Mouse (Mus musculus): Measurements from ENCODE around the gene Madd. TPM values are rescaled to one million over a fixed set of nuclear protein-coding genes. Genes with fewer than 3 reads are reported as not detected.
A peak's percentile ranks its signal among the peaks of the same experiment; 100 is the strongest.

Madd gene
- total RNA-seq, 2 experiments from 2014 or later = 197 to 207 TPM

GRCm38 (mm10) chr2:91176234-91176633, 7.4 kb downstream of the Madd start:
- DNase-seq (ENCODE audit: low spot score in 2 of 2) = no peak

GRCm38 (mm10) chr2:91175490-91175889, 8.1 kb downstream of the Madd start:
- DNase-seq (ENCODE audit: low spot score in 2 of 2) = no peak

GRCm38 (mm10) chr2:91169587-91170322, 13.9 kb downstream of the Madd start:
- DNase-seq (ENCODE audit: low spot score in 2 of 2) = no peak

- DNase-seq (ENCODE audit: low spot score in 2 of 2) = no peak
Measured at GRCm38 (mm10) chr2:91167629-91168028, 16.0 kb downstream of the Madd start.

DNA sequence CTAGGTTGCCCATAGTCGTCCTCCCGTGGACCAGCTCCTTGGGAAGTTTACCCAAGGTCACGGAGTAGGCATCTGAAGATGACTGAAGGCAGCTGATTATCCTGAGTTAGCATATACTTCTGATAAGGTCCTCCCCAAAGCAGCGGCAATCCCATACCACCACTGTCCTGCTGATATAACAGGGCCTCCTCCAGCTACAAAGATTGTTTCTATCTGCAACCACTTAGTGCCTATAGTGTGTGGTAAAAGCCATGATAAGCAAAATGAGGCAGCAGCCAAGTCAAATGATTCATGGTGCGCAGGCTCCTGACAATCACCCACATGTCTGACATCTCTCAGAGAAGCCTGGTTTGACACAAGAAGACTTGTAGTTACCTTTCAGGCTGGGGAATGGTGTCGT, 18.6 kb downstream of the Madd start:
- no peak for DNase-seq (ENCODE audit: low spot score in 2 of 2)

DNA sequence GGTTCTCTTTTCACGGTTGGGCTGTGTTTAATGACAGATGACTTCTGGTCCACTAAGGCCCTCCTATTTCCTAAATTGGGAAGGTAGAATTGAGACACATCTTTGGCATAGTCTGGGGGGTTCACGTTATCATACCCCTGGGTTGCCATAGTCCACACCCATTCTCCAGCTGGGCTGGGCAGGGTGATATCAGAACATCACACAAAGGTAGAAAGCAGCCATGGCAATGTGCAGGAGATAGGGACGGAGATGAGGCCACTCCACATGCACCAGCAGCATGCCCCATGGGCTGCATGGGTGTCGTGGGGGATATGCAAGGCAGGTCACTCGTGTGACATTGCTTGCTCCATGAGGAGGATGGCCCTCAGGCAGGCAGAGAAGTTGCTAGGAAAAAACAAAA, 20.1 kb downstream of the Madd start:
- DNase-seq (ENCODE audit: low spot score in 2 of 2) = no peak

DNA sequence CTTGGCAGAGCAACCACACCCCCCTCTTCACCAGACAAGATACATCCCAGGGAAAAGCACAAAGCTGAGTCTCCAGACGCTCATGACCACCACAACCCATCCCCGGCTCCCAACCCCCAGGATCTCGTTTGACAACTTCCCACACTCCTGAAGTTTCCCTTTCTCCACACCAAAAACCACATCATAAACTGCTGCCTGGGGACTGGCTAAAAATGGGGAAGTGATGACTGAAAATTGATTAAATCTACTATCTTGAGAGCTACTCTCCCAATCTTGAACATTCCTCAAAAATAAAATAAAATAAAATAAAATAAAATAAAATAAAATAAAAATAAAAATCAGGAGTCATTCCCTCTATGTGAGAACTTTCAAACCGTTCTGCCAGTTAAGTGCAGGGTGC, 20.7 kb downstream of the Madd start:
- no peak for DNase-seq (ENCODE audit: low spot score in 2 of 2)

- DNase-seq (ENCODE audit: low spot score in 2 of 2) = no peak
Measured at GRCm38 (mm10) chr2:91160591-91160990, 23.0 kb downstream of the Madd start.

GRCm38 (mm10) chr2:91157002-91157752, 26.5 kb downstream of the Madd start:
- DNase-seq (ENCODE audit: low spot score in 2 of 2) = no peak

GRCm38 (mm10) chr2:91154091-91154490, 29.5 kb downstream of the Madd start:
- DNase-seq (ENCODE audit: low spot score in 2 of 2) = no peak

GRCm38 (mm10) chr2:91152885-91153377, 30.7 kb downstream of the Madd start:
- peak in 1 of 2 experiments; percentile 48 for DNase-seq (ENCODE audit: low spot score in 2 of 2)

DNA sequence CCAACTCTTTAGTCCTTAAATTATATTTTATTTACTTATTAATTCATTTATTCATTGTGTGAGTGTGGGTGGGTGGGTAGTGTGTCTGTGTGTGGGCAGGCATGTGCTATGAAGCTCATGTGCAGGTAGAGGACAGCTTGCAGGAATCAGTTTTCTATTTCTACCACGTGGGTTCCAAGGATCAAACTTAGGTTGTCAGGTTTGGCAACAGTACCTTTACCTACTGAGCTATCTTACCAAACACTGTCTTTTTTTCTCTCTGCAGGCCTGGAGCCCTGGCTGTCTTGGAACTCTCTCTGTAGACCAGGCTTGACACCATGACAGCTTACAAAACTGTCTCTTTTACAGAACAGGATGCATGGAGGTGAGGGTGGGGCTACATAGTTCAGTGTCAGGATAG, 32.3 kb downstream of the Madd start:
- no peak for DNase-seq (ENCODE audit: low spot score in 2 of 2)

- DNase-seq (ENCODE audit: low spot score in 2 of 2) = no peak
Measured at GRCm38 (mm10) chr2:91148101-91148500, 35.5 kb downstream of the Madd start.

- no peak for DNase-seq (ENCODE audit: low spot score in 2 of 2)
Measured at GRCm38 (mm10) chr2:91143401-91143800, 40.2 kb downstream of the Madd start.

DNA sequence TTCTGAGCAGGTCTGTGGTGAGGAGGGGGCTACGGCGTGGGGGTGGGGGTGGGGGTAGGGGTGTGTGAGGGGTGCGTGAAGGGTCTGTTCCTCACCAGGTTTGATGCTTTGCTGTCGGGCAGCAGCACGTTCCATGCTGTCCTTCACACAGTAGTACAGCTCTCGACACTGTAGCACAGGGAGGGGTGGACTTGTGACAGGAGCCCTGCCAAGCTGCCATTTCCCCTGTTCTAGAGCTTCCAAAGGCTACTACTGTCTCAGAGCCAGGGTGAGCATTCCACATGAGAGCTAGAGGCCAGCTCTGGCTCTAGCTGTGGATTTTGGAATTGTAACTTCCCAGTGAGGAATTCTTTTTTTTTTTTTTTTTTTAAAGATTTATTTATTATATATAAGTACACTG, 40.7 kb downstream of the Madd start:
- DNase-seq (ENCODE audit: low spot score in 2 of 2) = no peak

DNA sequence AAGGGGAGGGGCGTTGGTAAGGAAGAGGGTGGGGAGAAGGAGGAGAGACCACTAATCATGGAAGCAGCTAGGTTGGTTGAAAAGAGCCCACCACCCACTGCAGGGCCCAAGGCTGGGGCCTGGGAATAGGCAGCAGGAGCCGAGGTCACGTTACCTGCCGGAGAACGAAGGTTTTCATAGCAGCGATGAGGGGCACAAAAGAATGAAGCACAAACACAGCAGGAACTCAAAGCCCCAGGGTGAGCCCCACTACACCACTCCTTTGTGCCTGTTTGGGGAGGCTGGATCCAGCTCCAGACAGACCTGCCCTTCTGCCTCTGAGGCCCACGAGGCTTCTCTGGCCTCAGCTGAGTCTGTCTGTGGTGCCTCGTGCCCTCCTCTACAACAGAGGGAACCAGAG, 43.9 kb downstream of the Madd start:
- DNase-seq (ENCODE audit: low spot score in 2 of 2) = no peak

- no peak for DNase-seq (ENCODE audit: low spot score in 2 of 2)
Measured at GRCm38 (mm10) chr2:91139311-91139710, 44.3 kb downstream of the Madd start.

- DNase-seq (ENCODE audit: low spot score in 2 of 2) = no peak
Measured at GRCm38 (mm10) chr2:91137481-91137880, 46.2 kb downstream of the Madd start.

DNA sequence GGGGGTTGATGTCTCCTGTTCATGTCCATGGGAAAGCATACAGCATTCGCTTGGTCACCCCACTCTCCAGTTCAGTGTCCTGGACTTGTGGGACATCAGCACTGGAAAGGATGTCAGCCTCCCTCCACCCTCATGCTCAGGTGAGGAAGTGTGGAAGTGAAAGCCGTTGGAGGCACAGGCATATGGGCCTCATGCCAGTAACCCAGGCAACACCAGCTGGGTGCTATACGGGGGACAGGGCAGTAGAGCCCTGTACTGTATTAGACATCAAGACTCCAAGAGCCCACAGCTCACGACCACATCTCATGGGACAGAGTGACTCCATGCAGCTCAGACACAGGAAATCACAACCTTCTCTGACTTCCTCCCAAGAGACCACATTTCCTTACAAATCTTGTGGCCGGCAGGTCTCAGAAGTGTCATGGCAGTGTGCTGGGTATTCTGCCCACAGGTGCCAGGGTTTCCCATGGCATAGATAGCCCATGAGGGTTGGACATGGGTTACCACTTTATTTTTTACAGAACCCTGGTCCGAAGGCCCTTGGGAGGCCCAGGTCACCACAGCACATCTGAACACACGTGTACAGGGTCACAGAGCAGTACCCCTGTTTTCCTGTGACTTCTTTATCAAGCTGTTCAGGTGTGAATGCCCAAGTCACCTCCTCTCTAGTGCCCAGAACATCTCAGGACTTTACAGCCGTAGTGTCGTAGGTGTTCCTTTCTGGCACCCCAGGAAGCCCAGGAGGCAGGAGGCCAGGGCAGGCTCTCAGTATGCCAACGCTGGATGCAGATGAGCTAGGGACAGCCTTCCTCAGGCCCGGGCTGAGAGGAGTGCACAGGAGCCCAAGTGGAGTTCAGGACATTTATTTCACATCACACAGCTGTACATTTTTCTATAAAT, 46.9 kb downstream of the Madd start:
- no peak for DNase-seq (ENCODE audit: low spot score in 2 of 2)

DNA sequence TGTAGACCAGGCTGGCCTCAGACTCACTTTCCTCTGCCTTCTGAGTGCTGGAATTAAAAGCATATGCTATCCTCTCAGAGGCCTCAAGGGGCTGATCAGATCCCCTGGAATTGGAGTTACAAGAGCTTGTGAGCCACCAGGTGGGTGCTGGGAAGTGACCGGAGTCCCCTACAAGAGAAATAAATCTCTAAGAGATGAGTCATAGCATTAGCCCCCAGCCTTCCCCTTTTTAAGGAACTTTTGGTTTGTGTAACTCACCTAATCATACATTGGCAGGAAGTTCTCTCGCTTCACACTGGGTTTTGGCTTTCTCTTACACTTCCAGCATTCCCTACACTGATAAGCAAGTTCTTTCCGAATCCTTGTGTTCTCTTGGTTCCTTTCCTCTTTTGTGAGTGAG, 51.6 kb downstream of the Madd start:
- no peak for DNase-seq (ENCODE audit: low spot score in 2 of 2)

DNA sequence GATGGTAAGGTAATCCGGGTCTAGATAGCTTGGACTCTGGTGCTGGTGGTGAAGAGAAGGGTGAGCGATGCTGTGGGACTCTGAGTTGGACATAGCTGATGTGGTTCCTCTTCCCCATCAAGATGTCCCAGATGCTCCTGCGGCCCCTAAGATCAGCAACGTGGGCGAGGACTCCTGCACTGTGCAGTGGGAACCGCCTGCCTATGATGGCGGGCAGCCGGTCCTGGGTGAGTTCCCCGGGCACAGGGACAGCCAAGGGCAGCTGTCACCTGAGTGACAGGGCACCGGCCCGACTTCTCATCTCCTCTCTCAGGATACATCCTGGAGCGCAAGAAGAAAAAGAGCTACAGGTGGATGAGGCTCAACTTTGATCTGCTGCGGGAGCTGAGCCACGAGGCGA, 52.4 kb downstream of the Madd start:
- no peak for DNase-seq (ENCODE audit: low spot score in 2 of 2)

DNA sequence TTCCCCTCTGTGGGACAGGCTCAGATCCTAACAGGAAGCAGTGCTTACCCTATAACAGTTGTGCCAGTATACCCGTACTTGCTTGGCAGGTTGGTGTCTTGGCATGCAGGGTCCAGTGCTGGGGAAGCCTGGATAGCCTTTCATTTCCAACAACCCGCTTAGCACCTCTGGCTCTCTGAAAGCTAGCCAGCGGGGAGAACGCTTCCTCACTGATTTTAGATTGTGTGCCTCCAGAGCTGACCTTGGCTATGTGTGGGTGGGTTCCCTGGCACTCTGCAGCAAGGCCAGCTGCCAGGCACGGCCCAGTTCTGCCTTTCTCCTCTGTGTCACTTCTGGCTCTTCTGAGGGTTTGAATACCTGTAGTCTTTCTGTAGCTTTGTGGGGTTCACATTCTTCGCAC, 53.5 kb downstream of the Madd start:
- no peak for DNase-seq (ENCODE audit: low spot score in 2 of 2)
